Mouse (Mus musculus): Measurements from ENCODE around the gene Fam167b.

DNA sequence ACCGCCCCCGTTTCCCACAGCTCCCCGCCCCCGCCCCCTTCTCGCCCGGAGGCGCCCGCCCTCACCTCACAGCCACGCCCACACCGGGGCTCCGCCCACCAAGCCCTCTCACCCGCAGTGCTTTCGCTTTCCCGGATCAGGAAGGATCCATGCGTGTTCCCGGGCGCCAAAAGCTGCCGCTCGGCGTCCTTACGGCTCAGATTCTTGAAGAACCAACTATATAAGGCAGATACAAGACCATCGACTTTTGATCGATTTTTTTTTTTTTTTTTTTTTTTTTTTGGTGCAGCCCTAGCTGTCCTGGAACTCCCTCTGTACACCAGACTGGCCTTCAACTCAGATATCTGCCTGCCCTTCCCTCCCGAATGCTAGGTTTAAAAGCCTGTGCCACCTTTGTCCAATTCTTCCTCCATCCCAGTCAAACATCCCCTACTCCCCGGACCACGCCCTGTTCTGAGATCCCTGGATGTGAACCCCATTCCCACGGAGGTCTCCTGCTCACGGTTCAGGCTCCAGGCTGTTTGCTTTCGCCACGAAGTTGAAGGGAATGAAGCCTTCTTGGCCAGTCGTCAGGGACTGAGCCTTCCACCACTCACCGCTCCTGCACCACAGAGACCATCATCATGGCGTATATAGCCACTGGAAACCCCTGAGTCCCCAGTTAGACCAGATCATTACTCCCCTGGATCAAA is 21.7 kb downstream of the Fam167b start:
- TF ChIP-seq POLR2A (IDR thresholded peaks at IDR 0.05; ENCODE audit: borderline replicate concordance, control insufficient read depth, low read depth, low read length) (peak; percentile 70; the same call in 1 of the 2 replicates), CTCF (IDR thresholded peaks at IDR 0.05; ENCODE audit: control insufficient read depth, insufficient read depth, low read length) (no peak)

All from bone marrow, adult 2 months (tissue).